Mouse (Mus musculus) heart, adult 9 months (tissue): ENCODE data around the gene Aqp7.

Experiments
- DNase-seq, 2 experiments: peaks; one replicate each; pipeline ENCODE4 v3.0.0; 2022; ENCODE audit warnings: low spot score in 2 of 2

Aqp7 gene

GRCm38 (mm10) chr4:41000842-41001639 is 46.9 kb downstream of the Aqp7 start:
- no peak for DNase-seq

GRCm38 (mm10) chr4:41000271-41000670 is 47.7 kb downstream of the Aqp7 start:
- no peak for DNase-seq

GRCm38 (mm10) chr4:40997916-40998315 is 50.0 kb downstream of the Aqp7 start:
- no peak for DNase-seq

- no peak for DNase-seq
Measured at GRCm38 (mm10) chr4:40996302-40996701, 51.6 kb downstream of the Aqp7 start.

GRCm38 (mm10) chr4:40989633-40990032 is 58.3 kb downstream of the Aqp7 start:
- DNase-seq = no peak

- peak; percentile 35 to 72 for DNase-seq
Measured at GRCm38 (mm10) chr4:40983686-40984085, 64.3 kb downstream of the Aqp7 start.
